Mouse (Mus musculus): ENCODE data around the gene Prpf38b.

- no peak for TF ChIP-seq POLR2A (IDR thresholded peaks at IDR 0.05; ENCODE audit: borderline replicate concordance, extremely low read depth, low read depth, low read length)
- no peak for TF ChIP-seq CTCF (IDR thresholded peaks at IDR 0.05; ENCODE audit: insufficient read depth, low read length)
Measured at GRCm38 (mm10) chr3:108920442-108921070, 9.0 kb upstream of the Prpf38b start.
